Mouse (Mus musculus) cerebellum, adult 11 months (tissue): Measurements from ENCODE around the gene Aldh3b1.

Experiments
- DNase-seq: peaks from one replicate; pipeline ENCODE4 v3.0.0; 2022

Aldh3b1 gene

DNA sequence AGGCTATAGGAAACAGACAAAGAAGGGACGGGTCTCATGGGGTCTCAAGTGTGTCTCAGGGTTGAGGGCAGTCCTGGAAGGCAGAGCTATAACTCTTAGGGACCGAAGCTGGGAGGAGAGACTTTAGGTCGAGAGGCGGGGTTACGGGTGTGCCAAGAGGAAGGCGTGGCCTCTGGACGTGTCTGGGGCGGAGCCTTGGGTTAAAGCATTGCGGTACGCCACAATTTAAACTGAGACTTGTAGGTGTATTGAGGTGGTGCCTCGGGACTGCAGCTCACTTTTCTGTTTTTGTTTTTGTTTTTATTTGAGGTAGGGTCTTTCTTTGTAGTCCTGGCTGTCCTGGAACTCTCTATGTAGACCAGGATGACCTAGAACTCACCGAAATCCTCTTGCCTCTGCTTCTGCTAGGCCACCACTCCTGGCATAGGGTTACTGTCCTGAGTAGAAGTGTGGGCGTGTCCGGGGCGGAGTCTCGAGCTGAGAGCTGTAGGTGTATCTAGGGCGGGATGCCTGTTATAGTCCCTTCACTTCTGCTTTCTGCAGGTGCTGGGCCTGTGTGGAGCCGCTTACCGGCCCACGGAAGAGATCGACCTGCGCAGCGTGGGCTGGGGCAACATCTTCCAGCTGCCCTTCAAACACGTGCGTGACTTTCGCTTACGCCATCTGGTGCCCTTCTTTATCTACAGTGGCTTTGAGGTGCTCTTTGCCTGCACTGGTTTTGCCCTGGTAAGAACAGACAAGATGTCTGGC, 13.6 kb upstream of the Aldh3b1 start:
- no peak for DNase-seq

DNA sequence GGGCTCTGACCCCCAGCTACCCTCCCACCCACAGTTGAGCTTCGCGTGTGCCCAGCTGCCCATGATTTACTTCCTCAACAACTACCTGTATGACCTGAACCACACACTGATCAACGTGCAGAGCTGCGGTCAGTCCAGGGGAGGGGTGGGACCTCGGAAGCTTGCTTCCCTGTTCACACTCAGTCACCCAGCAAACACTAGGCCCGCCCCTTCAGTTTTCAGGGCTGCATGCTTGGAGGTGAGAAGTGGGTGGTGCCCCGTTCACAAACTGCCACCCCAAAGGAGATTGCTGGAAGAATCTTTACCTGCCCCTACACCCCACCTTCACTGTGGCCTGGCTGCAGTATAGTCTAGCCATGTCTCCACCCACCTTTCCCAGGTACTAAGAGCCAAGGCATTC, 12.7 kb upstream of the Aldh3b1 start:
- DNase-seq: no peak

DNA sequence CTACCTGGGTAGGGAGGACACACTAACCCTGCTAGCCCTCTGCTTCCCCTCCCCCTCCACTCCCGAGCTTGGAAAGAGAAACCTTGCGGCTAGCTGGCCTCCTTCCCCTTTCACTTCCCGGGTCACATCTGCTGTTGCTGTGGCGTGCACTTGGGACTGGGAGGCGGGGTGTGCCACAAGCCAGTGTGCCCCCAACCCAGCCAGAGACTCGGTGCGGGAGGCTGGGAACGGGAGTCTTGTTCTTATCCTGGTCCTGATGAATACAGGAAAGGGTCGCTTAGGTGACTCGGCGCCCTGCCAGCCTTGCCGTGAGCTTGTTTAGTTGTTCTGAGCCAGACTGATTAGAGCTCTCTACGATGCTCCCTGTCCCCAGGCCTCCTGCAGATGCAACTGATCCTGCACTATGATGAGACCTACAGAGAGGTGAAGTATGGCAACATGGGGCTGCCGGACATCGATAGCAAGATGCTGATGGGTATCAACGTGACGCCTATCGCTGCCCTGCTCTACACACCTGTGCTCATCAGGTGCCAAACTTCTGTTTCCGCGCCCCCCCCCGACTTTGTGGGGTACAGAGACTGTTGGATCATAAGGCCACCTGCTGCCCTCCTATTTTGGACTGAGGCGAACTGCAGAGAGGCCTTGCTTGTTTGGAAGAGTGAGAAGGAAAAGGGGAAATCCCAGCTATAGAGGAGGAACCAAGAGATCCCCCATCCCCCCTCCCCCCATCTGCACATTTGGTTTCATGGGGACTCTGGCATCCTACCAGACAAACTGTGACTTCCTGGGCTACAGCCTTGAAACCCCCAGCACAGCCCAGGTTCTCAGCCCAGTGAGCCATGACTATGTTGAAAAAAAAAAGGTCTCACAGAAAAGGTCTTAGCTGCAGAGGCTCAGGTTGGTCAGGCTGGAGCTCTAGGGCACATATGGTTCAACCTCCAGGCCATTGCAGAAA, 6.6 kb upstream of the Aldh3b1 start:
- peak; percentile 35 for DNase-seq

DNA sequence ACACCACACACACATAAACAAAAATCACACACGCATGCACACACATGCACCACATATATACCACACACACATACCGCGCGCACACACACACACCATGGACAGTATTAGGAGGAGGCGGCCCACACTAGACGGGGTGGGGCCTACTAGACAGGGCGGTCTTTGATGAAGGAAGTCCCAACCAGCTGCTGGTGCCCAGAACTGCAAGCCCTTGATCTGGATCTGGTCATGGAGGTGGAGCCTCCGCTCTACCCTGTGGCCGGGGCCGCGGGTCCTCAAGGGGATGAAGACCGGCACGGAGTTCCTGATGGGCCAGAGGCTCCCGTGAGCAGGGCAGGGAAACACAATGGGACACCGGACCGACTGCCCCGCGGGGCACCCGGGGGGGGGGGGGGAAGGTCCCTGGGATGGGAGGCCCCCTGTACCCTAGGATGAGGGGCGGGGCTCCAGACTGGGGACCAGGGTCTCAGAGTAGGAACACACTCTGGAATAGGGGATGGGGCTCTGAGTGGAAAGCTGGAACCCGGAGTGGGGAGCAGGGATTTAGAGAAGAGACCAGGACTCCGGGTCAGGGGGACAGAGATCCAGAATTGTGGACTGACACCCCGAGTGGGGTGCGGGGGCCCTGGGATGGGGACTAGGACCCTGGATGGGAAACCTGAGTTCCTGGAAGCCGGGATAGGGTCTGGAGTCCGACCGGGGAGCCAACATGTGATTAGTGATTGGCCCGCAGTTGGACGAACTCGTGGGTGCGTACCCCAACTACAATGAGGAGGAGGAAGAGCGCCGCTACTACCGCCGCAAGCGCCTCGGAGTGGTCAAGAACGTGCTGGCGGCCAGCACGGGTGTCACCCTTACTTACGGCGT, 5.7 kb upstream of the Aldh3b1 start, which contains the start of gene Unc93b1:
TSS of gene Unc93b1 (plus strand) at position 155 of the 864 bp plus-strand sequence.
- no peak for DNase-seq

DNA sequence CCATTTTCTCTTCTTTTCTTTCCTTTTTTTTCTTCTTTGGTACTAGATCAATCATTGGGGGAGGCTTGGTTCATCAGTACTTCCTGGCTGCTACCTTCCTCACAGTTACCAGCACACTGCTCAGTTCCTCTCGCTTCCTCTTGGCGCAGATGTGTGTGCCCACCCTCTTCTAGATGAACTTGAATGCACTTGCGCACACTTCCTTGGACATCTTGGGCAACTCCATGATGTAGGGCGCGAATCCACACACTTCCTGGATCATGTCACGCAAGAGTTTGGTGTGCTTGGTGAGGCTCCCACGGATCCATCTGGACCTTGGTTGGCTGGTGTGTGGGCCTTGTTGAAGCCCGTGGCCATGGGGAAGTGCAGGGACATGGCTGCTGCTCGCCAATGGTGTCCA, 2.1 kb upstream of the Aldh3b1 start:
- DNase-seq: no peak

DNA sequence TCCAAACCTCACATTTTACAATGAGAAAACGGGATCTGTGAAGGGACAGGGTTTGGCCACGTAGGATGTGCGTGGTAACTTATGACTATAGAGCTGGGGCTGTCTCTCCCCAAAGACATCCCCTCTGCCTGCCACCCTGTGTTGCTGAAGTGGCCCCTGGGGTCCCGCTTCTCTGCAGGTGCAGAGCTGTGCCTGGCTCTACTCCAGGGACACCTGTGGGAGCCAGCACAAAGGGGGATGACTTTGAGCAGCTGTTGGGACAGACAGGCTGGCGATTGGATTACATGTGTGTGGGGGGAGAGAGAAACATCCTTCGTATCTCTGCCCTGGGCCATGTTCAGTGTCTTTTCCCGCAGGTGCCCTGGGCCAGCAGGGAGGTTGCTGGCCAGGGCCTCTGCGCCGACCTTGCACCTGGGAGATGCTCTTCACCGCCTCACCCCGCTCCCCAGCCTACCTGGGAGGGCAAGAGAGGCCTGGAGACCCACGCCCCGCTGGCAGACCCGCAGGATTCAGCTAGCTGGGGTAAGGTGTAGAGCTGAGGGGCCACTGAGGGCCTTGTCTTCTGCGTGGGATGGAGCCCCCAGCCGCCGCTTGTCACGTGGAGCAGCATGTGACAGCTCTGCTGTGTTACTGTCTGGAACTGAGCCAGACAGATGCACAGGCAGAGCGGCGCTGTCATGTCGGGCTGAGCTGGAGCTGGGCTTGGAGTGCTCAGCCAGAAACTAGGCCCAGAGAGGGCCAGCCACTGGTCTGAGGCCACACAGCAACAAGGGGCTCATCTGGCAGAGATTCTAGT, 852 bp upstream of the Aldh3b1 start:
- no peak for DNase-seq

DNA sequence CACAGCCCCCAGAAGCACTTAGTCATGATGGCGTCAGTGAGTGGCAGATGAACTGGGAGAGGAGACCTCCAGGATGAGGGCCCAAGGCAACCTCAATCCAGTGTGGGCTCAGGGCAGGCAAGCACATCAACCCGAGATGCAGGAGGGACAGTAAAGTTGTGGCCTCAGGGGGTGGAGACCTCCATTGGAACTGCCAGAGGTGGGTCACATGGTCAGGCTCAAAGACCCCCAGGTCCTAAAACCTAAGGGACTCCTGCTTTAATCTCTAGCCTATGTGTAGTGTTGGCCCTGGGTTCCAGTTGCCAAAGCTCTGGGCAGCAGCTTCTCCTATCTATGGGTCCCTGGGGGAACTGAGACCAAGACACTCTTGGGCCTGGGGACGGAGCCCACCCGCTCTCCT, 829 bp downstream of the Aldh3b1 start:
- no peak for DNase-seq

DNA sequence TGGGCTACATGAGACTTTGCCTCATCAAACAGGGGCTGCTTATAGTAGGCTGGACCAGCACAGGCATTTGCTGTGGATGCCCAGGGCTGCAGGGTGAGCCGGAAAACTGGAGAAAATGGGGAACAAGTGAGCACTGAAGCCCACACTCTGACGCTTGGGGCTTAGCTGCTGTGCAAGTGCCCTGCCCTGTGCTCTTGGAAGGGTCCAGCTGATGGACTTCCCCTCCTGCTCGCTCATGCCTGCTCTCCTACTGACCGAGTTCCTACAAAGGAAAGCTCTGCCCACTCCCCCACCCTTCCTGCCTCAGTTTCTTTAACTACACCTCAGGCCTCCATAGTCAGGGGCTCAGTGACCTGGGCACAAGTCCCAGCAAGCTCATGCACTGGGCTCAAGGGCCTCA, 1.6 kb downstream of the Aldh3b1 start:
- no peak for DNase-seq

DNA sequence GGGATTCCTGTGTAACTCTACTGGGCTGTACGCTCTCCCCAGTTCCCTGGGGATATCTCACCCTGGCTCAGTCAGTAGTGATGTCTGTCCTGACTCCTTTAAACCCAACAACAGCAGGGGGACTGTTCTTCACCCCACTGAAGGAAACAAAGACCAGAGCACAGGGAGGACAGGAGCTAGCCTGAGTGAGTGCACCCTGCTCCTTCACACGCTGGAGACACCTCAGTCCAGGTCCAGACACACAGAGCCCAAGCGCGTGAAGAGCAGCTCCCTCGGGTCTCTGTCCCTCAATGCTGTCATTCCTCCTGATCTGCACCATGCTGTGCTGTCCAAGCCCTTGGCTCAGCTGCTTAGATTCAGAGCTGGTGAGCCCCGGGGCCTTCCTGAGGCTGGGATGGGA, 2.9 kb downstream of the Aldh3b1 start:
- no peak for DNase-seq

DNA sequence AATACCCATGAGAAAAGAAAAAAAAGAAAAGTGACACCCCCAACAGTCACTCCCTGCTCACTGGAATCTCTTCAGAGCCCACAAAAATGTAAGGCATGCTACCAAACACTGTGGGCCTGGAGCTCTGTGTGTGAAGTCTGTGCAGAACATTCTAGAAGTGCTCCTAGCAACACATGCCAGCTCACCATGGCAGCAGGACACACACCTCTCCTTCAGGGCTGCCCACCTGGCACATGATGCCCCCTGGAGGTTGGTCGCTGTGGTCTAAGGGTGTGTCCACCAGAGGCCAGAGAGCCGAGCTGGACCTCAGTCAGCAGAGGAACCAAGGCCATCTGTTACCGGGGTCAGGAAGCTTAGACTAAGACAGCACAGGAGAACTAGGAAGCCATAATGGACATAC, 3.3 kb downstream of the Aldh3b1 start:
- peak; percentile 42 for DNase-seq

DNA sequence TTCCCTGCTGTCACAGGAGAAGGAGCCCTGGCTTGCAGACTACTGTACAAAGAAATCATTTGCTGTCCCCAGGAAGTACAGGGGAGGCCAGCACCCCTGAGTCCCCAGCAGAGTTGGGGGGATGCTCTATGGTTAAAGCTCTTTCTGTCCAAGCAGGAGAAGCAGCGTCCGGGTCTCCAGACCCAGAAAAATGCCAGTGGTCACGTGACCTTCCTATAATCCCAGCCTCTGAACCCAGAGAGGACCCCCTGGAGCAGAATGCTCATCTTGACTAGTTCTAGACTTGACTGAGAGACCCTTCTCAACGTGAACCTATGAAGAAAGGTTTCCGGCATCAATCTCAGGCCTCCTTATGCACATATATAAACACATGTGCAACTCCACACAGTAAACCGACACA, 3.7 kb downstream of the Aldh3b1 start:
- no peak for DNase-seq

DNA sequence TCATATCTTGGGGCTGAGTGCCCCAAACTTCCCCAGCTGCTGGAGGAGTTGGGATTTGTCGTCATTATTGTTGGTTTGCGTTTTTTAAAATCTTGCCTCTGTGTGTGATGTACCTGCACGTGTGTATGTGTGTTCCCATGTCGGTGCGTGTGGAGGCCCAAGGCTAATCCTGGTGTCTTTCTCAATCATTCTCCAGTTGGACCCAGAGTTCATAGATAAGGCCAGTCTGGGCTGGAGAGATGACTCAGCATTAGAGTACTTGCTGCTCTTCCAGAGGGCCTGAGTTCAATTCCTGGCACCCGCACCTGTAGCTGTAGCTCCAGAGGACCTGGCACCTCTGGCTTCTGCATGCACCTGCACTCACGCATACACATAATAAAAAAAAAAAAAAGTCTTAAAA, 4.7 kb downstream of the Aldh3b1 start:
- no peak for DNase-seq

DNA sequence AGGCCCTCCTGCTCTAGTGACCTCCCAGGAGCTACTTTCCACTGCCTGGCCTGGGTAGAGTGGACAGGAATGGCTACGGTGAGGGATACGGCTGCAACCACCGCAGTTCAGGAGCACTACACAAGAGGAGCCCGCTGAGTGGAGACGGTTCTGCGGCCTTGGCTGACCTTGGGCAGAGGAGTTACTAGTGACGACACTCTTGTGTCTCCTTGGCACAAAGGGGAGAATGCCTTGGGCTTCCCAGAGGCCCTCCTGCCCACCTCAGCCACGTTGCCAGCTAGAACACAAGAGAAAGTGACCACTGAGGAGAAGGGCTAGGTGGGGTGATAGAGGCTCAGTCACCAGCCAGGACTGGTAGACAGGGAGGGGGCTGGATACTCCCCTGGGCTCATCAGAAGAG, 5.4 kb downstream of the Aldh3b1 start:
- no peak for DNase-seq

DNA sequence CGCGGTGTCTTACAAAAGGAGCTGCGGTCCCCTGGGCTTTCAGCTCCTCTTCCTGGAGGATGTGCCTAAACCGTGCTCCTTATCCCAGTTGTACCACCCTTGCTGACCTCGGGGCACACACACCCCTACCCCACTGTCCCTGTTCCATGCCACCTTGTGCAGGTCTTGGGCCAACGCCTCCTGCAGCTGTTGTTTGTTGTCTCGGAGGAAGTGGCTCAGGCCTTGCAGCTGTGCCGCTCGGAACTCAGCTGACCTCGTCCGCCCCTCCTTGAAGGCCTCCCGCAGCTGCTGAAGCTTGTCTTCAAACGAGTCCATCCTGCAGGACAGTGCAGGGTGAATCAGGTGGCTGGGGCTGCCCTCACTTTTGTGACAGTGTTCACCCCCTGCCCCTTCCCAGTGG, 6.0 kb downstream of the Aldh3b1 start:
- DNase-seq: no peak

DNA sequence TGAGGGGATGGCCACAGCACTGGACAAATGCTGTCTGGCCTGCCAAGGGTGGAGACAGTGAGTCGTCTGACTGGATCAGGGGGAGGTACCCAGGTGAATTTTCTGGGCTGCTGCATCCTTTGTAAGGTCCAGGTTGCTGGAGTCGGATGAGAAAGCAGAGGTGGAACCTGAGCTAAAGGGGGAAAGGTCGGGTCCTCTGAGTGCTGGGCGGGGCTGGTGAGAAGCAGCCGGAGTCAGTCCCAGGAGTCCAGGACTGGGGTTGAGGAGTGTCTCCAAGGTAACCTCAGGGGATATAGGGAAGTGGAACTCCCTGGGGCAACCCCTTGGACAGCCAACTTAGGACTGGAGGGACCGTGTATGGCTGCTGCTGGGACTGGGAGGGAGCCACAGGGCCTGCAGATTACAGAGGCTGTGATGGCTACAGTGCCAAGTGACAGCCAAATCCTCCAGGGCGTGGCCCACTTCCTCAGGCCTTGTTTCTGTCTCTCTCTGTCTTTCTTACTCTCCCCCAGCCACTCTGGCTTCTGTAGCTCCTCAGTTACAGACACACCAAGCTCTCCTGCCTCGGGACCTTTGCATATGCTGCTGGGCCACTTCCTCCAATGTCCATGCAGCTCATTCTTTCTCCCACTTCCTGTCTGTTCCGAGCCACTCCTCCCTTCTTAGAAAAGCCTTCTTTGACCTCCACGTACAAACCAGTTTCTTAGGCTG, 6.8 kb downstream of the Aldh3b1 start:
- no peak for DNase-seq

DNA sequence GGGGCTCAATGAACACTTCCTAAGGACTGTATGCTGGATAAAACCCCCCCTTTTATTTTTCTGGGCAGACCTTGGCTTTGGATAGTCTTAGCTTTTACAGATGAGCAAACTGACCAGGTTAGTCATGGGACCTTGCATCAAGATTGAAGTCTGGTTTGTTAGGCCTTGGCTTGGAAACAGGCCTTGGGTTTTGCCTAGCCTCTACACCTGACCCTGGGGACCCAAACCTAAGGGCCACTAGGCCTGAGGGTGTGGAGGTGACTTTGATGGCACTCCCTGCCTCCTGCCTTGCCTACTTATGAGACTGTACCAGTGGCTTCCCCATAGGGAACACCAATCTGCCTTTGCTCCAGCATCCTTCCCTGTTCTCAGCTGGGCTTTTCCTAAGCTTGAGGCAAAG, 9.7 kb downstream of the Aldh3b1 start:
- no peak for DNase-seq

DNA sequence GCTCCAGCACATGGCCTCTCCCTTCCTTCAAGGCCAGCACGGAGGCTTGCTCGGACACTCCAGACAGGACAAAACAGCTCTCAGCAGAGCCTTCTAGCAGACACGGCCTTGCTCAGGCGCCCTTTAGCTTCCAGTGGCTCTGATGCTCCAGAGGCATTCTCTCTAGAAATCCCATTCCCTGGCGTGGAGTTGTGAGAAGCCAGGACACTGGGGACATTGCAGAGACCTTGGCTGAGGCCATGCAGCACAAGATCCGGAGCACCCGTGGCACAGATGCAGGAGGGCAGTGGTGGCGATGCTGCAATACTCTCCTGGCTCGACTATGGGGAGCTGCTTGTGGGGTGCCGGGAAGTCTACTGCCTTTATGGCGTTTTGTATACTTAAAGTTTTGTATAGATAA, 12.9 kb downstream of the Aldh3b1 start:
- no peak for DNase-seq

DNA sequence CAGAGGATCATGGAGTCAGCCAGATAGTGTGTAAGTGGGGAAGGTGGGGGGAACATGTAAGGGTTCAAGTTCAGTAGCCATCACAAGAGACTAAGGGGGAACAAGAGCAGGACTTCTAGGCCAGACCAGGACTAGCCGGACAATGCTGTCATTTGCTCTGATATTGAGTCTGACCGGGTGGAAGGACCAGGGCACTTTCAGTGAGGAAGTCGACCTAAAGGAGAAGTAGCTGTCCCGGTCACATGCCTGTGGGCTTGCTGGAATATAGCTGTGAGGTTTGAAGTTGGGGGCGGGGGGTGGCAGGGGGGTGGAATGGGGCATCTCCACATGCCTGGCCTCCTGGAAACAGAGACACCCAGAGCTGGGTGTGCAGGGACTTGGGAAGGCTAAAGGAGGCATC, 15.1 kb downstream of the Aldh3b1 start:
- no peak for DNase-seq

DNA sequence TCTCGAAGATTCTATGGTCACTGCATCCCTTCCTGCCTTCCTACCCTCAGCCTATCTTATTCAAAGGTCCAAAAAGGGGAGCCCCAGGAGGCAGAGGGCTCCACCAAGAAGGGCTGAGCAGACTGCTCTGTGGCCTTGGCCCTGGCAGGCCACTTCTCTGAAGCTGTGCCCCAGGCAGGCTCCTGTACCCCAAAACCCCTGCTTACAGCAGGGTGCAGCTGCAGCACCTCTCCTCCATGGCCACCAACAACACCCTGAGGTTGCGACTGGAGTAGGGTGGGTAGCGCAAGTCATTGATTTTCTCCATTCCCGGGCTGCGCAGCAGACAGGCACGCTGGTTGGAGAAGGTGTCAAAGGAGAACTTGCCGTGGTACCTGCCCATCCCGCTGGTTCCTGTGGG, 15.9 kb downstream of the Aldh3b1 start:
- DNase-seq: no peak

DNA sequence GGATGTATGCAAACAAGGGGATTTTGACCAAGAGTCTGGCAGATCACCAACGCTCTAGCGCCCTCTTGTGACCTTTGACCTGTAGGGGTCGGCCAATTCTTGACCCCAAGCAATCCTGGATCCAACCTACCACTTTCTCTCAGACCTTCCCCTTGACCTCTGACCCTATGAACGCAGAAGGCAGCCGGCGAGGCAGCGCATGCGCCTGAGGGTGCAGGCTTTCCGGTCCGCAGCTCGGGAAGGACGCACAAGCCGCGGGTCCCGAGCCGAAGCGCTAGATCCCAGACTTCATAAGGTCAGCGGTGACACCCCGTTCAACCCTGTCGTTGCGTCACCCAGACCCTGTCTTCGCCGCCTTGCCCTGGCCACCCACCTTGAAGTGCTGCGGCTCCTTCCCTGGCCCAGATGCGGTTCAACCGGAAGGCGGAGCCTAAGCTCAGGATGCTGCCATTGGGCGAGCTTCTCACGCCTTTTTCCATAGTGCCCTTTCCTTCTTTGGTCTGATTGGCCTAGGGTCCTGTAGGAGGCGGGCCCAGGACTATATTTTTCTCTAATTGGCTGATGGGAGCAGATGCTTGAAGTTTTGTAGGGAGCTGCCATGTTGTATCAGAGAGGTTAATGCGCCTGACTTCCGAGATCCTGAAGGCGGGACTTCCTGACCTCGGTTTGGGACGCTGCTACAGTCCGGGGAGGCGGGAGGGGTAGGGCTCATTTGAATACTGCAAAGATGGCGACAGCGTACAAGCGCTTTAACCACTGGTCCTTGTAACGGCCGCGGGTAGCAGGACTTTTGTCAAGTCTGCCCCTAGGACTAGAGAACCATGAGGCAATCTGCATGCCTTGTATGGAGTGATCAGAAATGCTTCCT, 17.0 kb downstream of the Aldh3b1 start, which contains the start of gene Ndufs8:
TSS of gene Ndufs8 (minus strand) at position 438 of the 868 bp plus-strand sequence.
- DNase-seq: peak; percentile 93
